Mouse (Mus musculus) subcutaneous adipose tissue, adult 2 months (tissue): ENCODE results near the gene Fancc. TPM values are rescaled to one million over a fixed set of nuclear protein-coding genes. Genes with fewer than 3 reads are reported as not detected.

Source experiments
- polyA plus RNA-seq: library from polyadenylated mRNA; depleted of rRNA; stranded (reverse); fragments of >200 nt; gene quantifications from 2 replicates; pipeline ENCODE4 v1.2.3, GENCODE M21; 2012; ENCODE audit warnings: low replicate concordance; rRNA removed

The Fancc gene
- polyA plus RNA-seq, result 15.7 and 26.4 TPM in 2 replicates

DNA sequence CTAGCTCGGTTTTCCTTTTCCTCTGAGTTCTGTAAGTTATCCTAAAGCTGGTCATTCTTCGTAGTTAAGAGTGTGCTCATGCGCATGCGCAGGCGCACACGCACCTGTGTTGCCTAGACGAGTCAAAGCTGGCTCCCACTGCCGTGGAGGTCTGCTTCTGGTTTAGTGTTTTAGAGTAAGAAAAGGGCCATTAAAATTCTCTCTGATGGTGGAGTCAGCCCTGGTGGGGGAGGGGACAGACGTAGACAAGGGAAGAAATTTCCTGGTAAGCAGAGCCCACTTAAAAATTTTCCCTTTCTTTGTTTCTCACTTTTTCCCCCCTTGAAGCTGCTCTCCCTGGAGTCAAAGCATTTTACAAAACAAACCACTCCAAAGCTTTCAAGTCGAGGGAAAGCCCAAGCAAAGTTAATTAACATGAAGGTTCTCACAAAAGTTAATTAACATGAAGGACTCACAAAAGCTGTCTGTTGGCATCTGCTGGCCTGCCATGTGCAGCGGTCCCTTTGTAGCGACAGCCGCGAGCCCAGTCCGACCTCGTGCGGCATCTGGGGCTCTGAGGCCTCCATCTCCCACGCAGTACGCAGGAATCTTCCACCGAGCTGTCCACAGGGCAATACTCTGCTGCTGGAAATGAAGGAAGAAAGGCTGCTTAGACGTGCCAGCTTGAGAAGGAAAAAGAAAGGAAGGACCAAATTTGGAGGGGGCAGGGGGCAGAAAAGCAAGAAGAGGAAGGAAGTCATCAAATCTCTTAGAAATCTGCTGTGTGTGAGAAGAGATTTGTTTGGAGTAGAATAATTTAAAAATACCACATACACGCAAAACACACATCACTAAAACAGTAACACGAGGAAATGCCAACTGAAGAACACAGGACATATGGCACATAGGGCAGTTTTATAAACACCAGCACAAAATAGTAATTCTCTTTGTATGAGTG lies at the start of gene Fancc:
Gene Fancc (minus strand): TSS at position 633 of the 937 bp plus-strand sequence.

Other genes with a start within 250 kb of the Fancc start
- 20.2 and 60.4 TPM in 2 replicates for gene Ptch1, start 76.3 kb upstream of the Fancc start, polyA plus RNA-seq